Mouse (Mus musculus) cerebellum, adult 2 months (tissue): ENCODE measurements around the gene Hsd17b2.

ENCODE experiments used
- CTCF ChIP-seq: fragments of 200-500 bp; IDR thresholded peaks from 2 replicates; pipeline ENCODE4 v1.5.1; 2011; ENCODE audit warnings: low read depth, mild to moderate bottlenecking, control low read depth, low read length, moderate library complexity, borderline replicate concordance; ENCODE audit not compliant: insufficient read depth
- POLR2A ChIP-seq: fragments of 200-500 bp; IDR thresholded peaks from 2 replicates; pipeline ENCODE4 v1.6.1; 2011; ENCODE audit warnings: low read length, control low read depth, borderline replicate concordance; ENCODE audit not compliant: insufficient read depth

DNA sequence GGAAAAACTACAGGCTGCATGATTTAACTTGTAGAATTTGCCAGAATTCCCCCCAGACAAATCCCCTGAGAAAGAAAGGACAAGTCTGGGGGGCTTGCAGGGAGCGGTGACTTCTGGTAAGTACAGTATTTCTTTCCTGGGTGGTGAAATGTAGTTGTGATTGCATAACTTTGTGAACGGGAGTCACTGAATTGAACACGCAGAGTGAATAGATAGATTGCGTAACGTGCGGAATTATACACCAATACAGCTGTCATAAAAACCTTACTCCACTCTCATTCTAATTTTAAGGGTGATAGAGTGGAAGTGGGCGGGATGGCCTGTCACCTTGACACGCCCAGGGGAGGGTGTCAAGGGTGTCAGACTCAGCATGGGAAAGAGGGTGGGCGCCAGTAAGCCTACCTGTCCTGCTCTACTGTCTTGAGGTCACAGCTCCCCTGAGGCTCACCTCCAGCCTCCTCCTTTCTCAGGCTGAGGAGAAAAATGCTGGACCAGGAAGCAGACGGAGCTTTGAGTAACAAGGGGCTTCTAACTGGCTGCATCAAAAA is 17.7 kb upstream of the Hsd17b2 start:
- TF ChIP-seq POLR2A (no peak), CTCF (no peak)
